In the genomic region with DNA sequence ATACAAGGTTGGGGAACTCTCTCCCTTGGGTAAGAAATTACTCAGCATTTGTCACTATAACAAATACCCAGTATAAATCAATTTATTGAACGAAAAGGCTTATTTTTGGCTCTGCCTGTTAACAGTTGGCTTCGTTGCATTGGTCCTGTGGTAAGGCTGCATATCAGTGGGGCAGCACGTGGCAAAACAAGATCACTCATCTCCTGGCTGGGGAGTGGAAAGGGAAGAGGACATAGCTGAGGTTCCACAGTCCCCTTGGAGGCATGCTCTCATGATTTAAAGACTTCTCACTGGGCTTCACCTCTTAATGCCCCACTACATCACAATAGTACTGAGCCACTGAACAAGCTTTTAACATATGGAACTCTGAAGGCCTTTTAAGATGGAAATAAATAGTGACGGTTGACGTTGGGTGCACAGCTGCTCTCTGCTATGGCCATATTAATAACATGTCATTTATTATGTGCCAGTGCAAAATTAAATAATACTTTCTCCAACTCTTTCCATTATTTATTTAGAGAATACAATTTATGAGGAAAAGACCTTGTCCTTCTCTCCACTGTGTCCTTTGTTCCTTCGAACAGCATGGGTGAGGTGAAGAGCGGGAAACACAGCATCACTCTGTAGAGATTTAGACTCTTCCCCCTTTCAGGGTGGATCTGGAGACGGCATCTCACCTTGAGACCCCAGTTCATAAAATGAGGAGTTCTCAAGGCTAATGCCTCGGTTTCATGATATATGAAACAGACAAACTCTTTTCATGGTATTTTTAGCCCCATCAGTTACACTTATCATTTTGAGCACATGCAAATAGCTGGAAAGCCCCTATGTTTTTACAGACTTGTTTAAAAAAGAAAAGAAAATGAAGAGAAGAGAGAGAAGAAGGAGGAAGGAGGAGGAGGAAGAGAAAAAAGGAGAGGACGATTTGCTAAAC, we compare ENCODE assay signal across 2 mouse cellular contexts.
A peak's percentile ranks its signal among the peaks of the same experiment; 100 is the strongest.
TF ChIP-seq lines count a peak whose summit lies in the region.

No protein-coding gene starts in this region.

TF ChIP-seq in CH12.LX, 34 proteins besides CTCF, POLR2A, EP300 and RAD21:
- TF ChIP-seq SIN3A (IDR thresholded peaks at IDR 0.05; ENCODE audit: low read length) (no peak), RCOR1 (conservative IDR thresholded peaks at IDR 0.05; ENCODE audit: low read depth, low read length) (no peak), GABPA (IDR thresholded peaks at IDR 0.05; ENCODE audit: insufficient replicate concordance, low read depth, low read length) (no peak), BHLHE40 (IDR thresholded peaks at IDR 0.05; ENCODE audit: low read depth, low read length) (peak; percentile 80), ZNF384 (IDR thresholded peaks at IDR 0.05; ENCODE audit: low read depth, low read length) (no peak), POLR2AphosphoS2 (IDR thresholded peaks at IDR 0.05; ENCODE audit: low read depth, low read length) (peak; percentile 67; the same call in 1 of the 2 replicates), KAT2A (IDR thresholded peaks at IDR 0.05; ENCODE audit: insufficient replicate concordance, low read length) (no peak), NELFE (IDR thresholded peaks at IDR 0.05; ENCODE audit: low read depth, low read length) (0 out of 2 replicates have a peak, but pooled peaks have one; percentile 29), ZMIZ1 (IDR thresholded peaks at IDR 0.05; ENCODE audit: low read depth, low read length) (no peak), PAX5 (IDR thresholded peaks at IDR 0.05; ENCODE audit: low read length) (no peak), CHD1 (IDR thresholded peaks at IDR 0.05; ENCODE audit: low read depth, low read length) (peak; percentile 71), MXI1 (IDR thresholded peaks at IDR 0.05; ENCODE audit: low read depth, low read length) (peak; percentile 67; the same call in 1 of the 2 replicates), IRF4 (IDR thresholded peaks at IDR 0.05; ENCODE audit: low read depth, low read length) (peak; percentile 44), TBP (conservative IDR thresholded peaks at IDR 0.05; ENCODE audit: low read depth, low read length) (peak; percentile 56), JUN (IDR thresholded peaks at IDR 0.05; ENCODE audit: insufficient read depth, low read depth, low read length) (no peak), NRF1 (IDR thresholded peaks at IDR 0.05; ENCODE audit: low read depth, low read length) (no peak), MYC (IDR thresholded peaks at IDR 0.05; ENCODE audit: low read depth, low read length) (peak; percentile 89), CHD2 (IDR thresholded peaks at IDR 0.05; ENCODE audit: low read length) (no peak), MAFK (IDR thresholded peaks at IDR 0.05; ENCODE audit: insufficient replicate concordance, low read length) (no peak), USF1 (IDR thresholded peaks at IDR 0.05; ENCODE audit: low read depth, low read length) (peak; percentile 28), HCFC1 (IDR thresholded peaks at IDR 0.05; ENCODE audit: low read depth, low read length) (no peak), ELF1 (IDR thresholded peaks at IDR 0.05; ENCODE audit: low read depth, low read length) (no peak), MAX (IDR thresholded peaks at IDR 0.05; ENCODE audit: low read length) (peak; percentile 94), MAZ (IDR thresholded peaks at IDR 0.05; ENCODE audit: low read depth, low read length) (no peak), E2F4 (IDR thresholded peaks at IDR 0.05; ENCODE audit: insufficient replicate concordance, low read depth, low read length) (no peak), ETS1 (conservative IDR thresholded peaks at IDR 0.05; ENCODE audit: low read depth, low read length) (peak; percentile 42), MEF2A (IDR thresholded peaks at IDR 0.05; ENCODE audit: borderline replicate concordance, low read depth, low read length) (peak; percentile 93), SMC3 (IDR thresholded peaks at IDR 0.05; ENCODE audit: low read depth, low read length) (no peak), ZKSCAN1 (IDR thresholded peaks at IDR 0.05; ENCODE audit: borderline replicate concordance, low read depth, low read length) (no peak), ZC3H11A (IDR thresholded peaks at IDR 0.05; ENCODE audit: low read depth, low read length) (no peak), TCF12 (IDR thresholded peaks at IDR 0.05; ENCODE audit: low read depth, low read length) (peak; percentile 57), JUND (conservative IDR thresholded peaks at IDR 0.05; ENCODE audit: low read depth, low read length) (no peak), UBTF (IDR thresholded peaks at IDR 0.05; ENCODE audit: low read depth, low read length) (no peak), USF2 (conservative IDR thresholded peaks at IDR 0.05; ENCODE audit: low read depth, low read length) (no peak)
TF ChIP-seq in CH12.LX: peak in this region for 13.

TF ChIP-seq in myocyte, 11 proteins besides CTCF, POLR2A, EP300 and RAD21:
- no peak for TF ChIP-seq TCF3 (IDR thresholded peaks at IDR 0.05; ENCODE audit: insufficient read length, low read depth)
- no peak for TF ChIP-seq E2F4 (IDR thresholded peaks at IDR 0.05; ENCODE audit: insufficient read depth)
- TF ChIP-seq USF1 (IDR thresholded peaks at IDR 0.05; ENCODE audit: low read depth) = peak; percentile 12
- TF ChIP-seq REST (IDR thresholded peaks at IDR 0.05; ENCODE audit: insufficient read depth, insufficient read length) = no peak
